ENCODE assay signal across 20 mouse cellular contexts in the genomic region with DNA sequence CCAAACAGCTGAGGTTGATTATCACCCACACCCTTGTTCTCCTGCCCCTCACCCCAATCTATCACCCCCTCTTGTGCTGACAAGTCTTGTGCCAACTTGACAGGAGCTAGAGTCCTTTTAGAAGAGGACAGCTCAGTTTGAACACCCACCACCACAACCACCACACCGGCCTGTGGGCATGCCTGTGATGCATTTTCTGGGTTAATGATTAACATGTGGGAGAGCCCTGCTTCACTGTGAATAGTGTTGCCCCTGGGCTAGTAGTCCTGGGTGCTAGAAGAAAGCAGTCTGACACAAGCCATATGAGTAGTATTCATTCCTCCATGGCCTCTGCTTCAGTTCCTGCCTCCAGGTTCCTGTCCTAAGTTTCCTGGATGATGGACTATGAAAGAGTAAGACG.
"Had no signal": no experiment of that assay in that cellular context is flagged by ENCODE, and none has a peak within 500 bp of the region (broad histone marks: within the 10 kb centered on the region; RNA-seq: fewer than 3 reads in every experiment).

No protein-coding gene starts in this region.

- H3K27me3 ChIP-seq: intestine, embryonic 15.5 days; lung, embryonic 15.5 days; midbrain, embryonic 13.5 days; neural tube, embryonic 13.5 days; stomach, embryonic 15.5 days had no signal

- ATAC-seq: intestine, embryonic 15.5 days; midbrain, embryonic 13.5 days; midbrain, embryonic 16.5 days had no signal

- H3K27ac ChIP-seq: intestine, embryonic 15.5 days; left cerebral cortex, adult 2 months; liver, embryonic 14.5 days; lung, embryonic 15.5 days; midbrain, embryonic 10.5 days; midbrain, embryonic 13.5 days; neural tube, embryonic 13.5 days; stomach, embryonic 15.5 days had no signal

- H3K9me3 ChIP-seq: intestine, embryonic 15.5 days; lung, embryonic 15.5 days; midbrain, embryonic 10.5 days; midbrain, embryonic 13.5 days; neural tube, embryonic 13.5 days; stomach, embryonic 15.5 days had no signal

- H3K4me2 ChIP-seq: intestine, embryonic 15.5 days; lung, embryonic 15.5 days; midbrain, embryonic 13.5 days; neural tube, embryonic 13.5 days; stomach, embryonic 15.5 days had no signal

- DNase-seq: kidney, adult 18-20 months; layer of hippocampus, postnatal 36 days; lung, adult 18-20 months; lung, postnatal 10 days; lung, postnatal 36 days; retina, postnatal 1 day; right cerebral cortex, postnatal 25 days; spleen, adult 18-20 months; thymus, postnatal 25 days had no signal

- H3K9ac ChIP-seq: intestine, embryonic 15.5 days; liver, embryonic 14.5 days; lung, embryonic 15.5 days; midbrain, embryonic 13.5 days; neural tube, embryonic 13.5 days; stomach, embryonic 15.5 days had no signal

- H3K36me3 ChIP-seq: intestine, embryonic 15.5 days; lung, embryonic 15.5 days; midbrain, embryonic 10.5 days; midbrain, embryonic 13.5 days; neural tube, embryonic 13.5 days; stomach, embryonic 15.5 days had no signal

- H3K4me1 ChIP-seq: intestine, embryonic 15.5 days; lung, embryonic 15.5 days; megakaryocyte, embryonic 14.5 days; midbrain, embryonic 10.5 days; midbrain, embryonic 13.5 days; neural tube, embryonic 13.5 days; stomach, embryonic 15.5 days had no signal

- H3K4me3 ChIP-seq: intestine, embryonic 15.5 days; left cerebral cortex, adult 2 months; lung, embryonic 15.5 days; megakaryocyte, embryonic 14.5 days; midbrain, embryonic 10.5 days; midbrain, embryonic 13.5 days; myocyte; neural tube, embryonic 13.5 days; stomach, embryonic 15.5 days had no signal
